Mouse (Mus musculus): ENCODE results near the gene Frmd5.

DNA sequence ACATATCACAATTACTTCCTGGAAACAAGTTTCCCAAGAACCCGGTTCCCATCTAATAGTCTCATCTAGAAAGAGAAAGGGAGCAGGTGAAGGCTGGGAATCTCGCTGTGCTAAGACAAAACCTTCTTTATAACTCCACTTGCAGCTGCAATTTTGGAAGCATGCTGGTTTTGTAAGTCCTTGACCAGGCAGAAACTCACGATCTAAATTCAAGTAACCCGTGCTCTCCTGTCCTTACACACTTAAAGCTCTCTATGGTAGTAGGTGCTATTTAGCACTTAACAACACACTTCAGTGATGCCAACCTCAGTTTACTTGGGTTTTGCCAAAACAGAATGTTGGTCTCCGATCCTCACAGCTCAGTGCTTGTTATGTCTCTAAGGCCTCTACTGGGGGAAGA is 99.4 kb downstream of the Frmd5 start:
- no peak for TF ChIP-seq CTCF (IDR thresholded peaks at IDR 0.05; ENCODE audit: extremely low read depth, insufficient read depth, low read length)
- no peak for TF ChIP-seq POLR2A (IDR thresholded peaks at IDR 0.05; ENCODE audit: extremely low read depth, insufficient read depth, low read length)
